Mouse (Mus musculus) WW6 (cell line): ENCODE measurements around the gene St7l.

ENCODE experiments used
- DNase-seq: peaks from one replicate; pipeline ENCODE4 v3.0.0-alpha.2; 2013; ENCODE audit warnings: low read depth, low spot score

The St7l gene

DNA sequence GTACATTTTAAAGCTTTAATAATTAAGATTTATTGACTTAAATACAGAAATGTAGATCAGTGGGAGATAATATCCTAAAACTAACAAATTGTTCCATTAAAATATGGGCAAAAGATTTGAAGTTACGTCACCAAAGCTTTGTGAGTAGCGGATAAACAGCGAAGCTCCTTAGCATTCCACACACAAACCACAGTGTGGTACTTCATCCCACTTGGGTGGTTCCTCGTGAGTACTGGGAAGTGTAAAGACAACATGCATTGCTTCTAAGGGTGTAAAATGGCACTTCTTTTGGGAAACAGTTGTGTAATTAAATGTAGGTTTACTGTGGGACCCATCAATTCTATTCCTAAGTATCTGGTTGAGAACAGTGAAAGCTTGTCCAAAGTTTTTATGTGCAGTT is 37.3 kb downstream of the St7l start:
- no peak for DNase-seq

DNA sequence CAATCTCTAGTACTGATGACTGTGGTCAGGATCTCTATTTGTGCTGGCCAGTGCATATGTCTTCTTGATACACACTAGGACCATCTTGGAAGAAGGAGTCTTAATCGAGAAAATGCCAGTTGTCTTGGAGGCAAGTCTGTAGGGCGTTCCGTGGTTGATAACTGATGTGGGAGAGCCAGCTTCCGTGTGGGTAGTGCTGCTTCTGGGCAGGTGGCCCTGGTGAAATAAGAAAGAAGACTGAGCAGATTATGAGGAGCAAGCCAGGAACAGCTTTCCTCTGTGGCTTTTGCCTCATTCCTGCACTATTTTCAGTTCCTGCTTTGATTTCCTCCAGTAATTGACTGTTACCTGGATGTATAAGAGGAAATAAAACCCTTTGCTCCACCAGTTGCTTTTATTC is 41.6 kb downstream of the St7l start:
- no peak for DNase-seq

GRCm38 (mm10) chr3:104906007-104906406 is 42.2 kb downstream of the St7l start:
- no peak for DNase-seq

DNA sequence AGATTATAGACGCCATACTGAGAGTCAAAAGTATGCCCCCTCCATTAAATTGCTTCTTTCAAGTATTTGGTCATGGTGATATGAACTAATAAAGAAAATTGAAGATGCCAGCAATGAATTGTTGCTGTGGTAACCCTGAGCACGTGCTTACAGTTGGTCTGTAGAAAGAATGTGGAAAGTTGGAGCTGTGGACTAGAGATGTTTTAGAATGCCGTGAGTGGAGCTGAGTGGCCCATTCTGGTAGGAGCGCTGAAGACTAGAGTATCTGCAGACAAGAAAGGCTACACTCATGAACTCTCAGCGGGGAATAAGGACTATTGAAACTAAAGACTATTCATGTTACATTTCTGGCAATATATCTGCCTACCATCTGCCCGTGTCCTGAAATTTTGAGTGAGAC is 45.4 kb downstream of the St7l start:
- no peak for DNase-seq

- no peak for DNase-seq
These were observed 51.2 kb downstream of the St7l start for GRCm38 (mm10) chr3:104914986-104915385.

GRCm38 (mm10) chr3:104929385-104929784 is 65.6 kb downstream of the St7l start:
- no peak for DNase-seq

DNA sequence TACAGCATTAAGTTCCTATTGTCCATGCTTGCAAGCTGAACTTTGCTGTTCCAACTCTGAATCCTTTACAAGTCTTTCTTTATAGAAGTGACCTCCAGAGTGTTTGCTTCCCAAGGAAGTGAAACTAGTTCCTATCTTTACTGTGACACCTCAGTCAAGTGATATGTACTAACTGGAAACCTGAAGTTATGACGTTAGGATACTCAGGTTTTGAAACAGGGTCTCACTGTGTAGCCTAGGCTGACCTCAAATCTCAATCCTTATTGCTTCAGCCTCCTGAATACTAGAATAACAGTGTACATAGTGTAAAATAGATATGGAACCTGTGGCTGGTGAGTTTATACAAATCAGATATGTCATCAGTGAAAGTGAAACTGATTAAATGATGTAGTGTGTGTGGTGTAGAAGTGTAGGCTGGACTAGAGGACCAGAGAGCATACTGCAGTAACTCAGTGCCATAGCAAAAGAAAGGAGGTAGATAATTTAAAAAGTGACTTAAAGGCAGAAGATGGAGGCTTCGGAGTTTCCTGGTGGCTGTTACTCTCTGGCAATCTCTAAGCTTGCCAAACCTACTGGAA is 74.0 kb downstream of the St7l start:
- no peak for DNase-seq

DNA sequence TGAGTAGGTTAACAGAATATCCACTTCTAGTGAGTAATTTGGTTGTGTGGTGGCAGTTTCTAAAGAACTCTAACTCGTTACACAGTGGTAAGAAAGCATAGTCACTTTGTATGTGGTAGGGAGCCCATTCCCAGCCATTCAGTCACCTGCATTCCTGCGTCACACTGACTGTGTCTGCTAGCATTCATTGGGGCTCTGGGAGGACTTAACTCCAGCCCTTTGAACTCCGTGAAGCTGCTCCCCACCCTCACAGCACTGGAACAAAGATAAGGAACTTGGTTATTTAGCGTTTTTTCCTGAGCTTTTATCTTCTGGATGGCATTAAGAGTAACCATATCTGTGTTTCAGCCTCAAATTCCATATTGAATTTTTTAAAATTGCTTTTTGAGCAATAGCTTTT is 74.5 kb downstream of the St7l start:
- no peak for DNase-seq

DNA sequence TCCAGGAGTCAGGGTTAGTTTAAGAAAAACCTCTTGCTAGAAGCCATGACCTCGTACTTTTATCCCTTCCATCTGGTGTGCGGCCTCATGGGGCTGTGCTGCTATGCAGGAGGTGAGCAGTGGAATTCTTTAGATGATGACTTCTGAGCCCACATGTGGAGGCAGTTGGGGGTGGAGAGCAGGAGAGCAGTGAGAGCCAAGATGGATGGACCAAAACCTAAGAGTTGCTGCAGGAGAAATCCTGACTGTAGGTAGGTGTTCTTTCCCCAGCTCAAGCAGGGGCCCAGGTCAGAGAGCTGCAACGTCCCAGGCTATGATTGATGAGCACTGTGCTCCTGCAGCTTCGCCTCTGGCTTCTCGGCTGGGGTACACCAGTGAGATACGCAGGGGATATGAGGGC is 76.9 kb downstream of the St7l start:
- DNase-seq = no peak

- no peak for DNase-seq
These were observed 78.9 kb downstream of the St7l start for GRCm38 (mm10) chr3:104942682-104943081.

GRCm38 (mm10) chr3:104943333-104943732 is 79.5 kb downstream of the St7l start:
- no peak for DNase-seq

DNA sequence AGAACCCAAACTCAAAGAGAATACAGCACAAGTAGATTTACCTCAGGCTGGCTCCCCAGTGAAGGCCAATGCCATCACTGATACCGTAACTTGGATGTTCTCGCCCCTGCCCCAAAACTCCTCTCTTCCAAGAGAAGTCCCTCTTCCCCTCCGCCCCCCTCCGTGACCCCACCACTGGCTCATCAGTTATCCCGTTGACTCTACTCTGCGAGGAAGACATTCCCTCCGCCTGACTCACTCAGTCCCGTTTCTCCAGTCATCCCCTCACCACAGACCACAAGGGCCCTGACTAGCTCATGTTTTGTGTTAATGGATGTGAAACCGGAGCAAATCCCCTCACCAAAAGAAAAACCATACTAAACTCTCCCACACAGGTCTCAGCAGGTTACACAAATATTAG is 81.1 kb downstream of the St7l start:
- no peak for DNase-seq

DNA sequence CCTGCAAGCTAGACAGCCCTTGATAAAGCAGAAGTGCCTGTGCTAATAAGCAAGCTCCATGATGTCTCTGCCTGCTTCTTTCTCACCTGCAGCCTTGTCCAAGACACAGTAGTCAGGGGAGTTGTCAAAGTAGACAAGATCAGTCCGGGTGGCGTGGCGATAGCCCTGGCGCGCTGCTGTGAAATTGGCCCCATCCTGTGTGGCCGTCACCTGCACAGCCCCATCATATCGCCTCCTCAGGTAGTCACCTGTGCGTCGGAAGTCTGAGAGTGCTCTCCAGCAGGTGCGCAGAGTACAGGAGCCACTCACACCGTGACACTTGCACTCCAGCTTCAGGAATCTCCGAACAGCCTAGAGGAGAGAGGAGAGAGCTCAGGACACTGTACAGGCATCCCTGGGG is 87.1 kb downstream of the St7l start:
- no peak for DNase-seq

DNA sequence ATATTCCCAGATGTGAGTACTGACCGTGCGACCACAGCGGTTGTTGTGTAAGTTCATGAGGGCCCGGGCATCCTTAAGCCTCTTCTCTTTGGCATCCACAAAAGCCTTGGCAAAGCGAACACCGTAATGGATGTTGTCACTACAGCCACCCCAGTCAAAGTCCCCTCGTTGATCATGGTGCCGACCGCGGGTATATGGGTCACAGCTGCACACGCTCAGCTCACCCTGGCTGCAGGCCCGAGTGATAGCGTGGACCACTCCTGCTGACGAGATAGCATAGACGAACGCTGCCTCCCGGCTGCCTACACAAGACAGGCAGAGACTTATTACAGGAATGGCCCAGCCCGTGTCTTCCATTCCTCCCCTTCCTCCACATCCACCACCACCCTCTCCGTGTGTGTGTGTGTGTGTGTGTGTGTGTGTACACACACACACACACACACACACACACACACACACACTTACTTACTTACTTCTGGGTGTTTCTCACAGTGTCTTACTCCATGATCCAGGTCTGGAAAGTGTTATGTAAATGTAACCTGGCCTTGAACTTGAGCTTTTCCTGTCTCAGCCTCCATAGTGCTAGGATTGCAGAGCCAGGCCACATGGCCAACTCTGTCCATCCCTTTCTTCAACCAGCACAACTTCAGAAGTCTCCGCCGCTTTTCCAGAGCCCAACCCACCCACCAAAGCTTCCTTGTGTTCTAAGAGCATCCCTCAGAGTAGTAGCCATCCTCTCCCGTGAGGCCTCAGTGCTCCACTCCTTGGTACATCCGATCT is 89.3 kb downstream of the St7l start:
- DNase-seq = no peak

GRCm38 (mm10) chr3:104954137-104954536 is 90.3 kb downstream of the St7l start:
- no peak for DNase-seq

GRCm38 (mm10) chr3:104954551-104954950 is 90.7 kb downstream of the St7l start:
- no peak for DNase-seq

DNA sequence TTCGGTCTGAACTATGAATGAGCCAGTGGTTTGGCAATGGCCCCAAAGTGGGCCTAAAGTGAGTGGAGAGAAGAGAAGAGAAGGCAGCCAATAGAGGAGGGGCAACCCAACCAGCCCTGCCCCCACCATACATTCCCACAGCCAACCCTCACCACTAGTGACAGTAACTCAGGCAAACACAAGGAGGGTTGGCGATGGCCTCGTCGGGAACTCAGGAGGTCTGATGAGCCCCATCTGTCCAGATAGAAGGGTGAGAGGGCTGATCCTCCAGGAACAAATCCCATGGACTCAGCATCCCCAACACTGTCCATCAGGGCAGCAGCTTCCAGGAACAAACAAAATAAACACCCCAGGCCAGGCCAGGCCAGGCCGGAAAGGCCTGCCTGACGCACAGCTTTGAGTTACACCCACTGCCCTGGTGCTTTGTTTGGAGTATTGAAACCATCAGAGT is 92.4 kb downstream of the St7l start:
- no peak for DNase-seq

DNA sequence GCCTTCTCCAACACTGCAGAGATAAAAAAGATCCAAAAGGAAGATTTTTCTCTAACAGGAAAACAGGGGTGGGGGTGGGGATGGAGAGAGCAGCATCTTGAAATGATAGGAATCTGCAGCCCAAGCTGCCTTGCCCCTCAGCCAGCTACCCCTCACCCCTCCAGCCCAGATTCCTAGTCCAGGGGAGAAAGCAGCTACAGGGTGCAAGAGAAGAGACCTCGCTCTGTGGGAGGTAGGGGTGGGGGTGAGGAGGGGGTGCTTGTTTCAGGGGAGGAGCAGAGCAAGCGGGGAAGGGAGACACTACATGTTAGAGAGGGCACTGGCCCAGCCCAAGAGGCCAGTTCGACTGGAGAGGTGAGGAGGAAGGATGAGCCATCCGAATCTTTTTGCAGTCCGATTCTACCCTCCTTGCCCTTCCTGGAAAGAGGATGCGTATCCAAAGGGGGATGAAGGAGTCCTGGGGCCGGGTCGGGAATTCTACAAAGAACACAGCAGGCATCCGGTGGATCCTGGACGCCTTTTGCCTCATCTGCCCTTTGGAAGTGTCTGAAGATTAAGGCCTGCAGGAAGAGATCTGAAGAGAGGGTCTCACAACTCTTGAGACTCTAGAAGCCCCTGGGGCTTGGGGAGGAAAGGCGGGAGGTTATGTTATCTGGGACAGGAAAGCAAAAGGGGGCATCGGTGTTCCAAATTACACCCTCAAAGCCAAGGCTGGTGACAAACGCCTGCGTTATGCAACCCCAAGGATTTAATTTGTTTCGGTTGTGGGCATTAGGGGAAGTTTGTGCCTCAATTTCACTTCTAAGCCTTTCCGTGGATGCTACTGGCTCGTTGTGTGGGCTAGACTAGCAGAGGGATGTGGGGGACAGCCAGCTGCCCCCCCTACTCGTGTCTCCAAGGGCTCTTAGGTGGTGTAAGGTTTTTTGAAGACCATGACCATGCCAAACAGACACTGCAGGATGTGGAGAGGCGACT is 96.5 kb downstream of the St7l start:
- DNase-seq = no peak

DNA sequence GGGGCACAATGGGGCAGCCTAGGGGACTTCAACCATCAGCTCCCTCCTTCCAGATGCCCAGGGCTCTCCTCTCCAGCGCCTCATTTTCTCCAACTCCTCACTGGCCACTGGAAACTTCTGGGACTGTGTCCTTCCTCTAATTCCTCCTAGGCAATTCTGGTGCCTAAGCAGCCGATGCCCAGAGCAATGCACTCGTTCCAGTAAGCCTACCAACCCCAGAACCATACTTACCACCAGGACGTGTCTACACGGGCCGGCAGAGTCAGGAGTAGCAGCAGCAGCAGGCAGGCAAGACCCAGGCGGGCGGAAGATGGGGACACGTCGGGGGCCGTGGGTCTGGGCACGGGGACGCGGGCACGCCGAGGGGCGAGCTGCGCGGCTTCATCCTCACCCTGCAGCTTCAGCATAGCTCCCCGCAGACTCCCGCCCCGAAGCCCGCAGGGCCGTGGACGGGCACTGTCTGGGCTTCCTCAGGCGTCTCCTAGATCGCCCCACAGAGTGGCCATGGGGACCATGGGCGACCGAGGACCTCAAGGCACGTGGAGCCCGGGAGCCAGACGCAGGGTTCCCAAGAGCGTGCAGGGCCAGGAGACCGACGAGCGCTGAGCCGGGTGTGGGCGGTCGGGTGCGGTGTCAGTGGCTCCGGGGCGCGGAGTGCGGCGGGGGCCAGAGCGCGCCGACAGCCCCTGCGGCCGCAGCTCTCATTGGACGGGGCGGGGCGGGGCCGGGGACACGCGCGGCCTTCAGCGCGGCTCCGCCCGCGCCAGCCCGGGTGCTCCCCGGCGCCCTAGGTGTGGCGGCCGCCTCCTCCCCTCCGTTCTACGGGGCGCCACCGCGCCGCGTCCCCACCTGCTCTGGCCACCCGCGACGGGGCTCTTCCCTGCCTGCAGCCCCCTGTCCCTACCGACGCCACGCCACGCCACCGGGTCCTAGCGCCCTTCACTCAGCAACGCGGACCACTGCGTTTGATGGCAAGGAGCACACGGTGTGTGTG is 97.6 kb downstream of the St7l start, which contains the start of gene Wnt2b:
Gene Wnt2b, minus strand, starts transcription at position 856 of the 994 bp plus-strand sequence.
- DNase-seq = no peak

DNA sequence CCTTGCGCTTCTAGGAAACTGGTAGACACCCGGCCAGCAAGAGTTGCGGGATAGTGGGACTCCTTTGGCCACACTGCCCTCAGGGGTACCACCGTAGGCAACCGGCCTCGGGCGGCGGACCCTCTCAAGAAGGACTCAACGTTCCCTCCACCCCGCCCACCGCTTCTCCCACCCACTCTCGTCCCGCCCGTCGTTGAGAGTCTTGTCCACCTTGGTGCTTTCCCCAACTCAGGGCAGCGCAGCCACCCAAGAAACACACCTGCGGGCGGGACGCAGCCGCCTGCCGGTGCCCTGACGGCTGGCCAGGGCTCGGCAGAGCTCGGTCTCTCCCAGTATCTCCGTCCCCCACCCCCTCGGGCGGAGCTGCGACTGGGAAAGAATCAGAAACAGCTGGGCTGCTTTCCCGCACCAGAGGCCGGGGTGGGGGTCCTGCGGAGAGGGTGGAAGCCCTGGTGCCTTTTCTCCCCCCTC is 98.4 kb downstream of the St7l start:
- no peak for DNase-seq

DNA sequence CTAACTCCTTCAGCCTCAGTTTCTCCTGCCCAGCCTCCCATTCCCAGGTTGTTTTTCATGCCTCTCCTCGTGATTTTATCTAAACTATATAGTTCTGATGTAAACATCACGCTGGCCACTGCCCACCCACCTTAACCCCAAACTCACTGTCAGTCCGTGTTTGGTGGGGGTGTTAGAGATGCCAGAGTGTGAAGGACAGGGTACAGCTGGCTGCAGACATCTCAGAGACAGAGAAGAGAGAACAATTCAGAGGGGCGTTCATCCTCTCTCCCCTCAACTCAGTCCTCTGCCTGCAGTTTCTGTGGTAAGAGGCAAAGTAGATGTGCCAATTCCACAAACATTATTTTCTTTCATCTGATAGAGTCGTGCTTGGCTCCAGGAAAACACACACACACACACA is 99.1 kb downstream of the St7l start:
- no peak for DNase-seq
